Mouse (Mus musculus) c-Kit-positive CD71-positive TER-119-positive erythroid progenitor cells, embryonic 14.5 days (primary cell): Measurements from ENCODE around the gene Fads1.
"Not testable (repeated sequence)": the region's sequence is repeated elsewhere in the genome, so short reads cannot be mapped to it uniquely, and the experiment has no call there.

Experiments
- DNase-seq: peaks from one replicate; pipeline ENCODE4 v3.0.0-alpha.2; 2013; ENCODE audit warnings: low spot score

The Fads1 gene

DNA sequence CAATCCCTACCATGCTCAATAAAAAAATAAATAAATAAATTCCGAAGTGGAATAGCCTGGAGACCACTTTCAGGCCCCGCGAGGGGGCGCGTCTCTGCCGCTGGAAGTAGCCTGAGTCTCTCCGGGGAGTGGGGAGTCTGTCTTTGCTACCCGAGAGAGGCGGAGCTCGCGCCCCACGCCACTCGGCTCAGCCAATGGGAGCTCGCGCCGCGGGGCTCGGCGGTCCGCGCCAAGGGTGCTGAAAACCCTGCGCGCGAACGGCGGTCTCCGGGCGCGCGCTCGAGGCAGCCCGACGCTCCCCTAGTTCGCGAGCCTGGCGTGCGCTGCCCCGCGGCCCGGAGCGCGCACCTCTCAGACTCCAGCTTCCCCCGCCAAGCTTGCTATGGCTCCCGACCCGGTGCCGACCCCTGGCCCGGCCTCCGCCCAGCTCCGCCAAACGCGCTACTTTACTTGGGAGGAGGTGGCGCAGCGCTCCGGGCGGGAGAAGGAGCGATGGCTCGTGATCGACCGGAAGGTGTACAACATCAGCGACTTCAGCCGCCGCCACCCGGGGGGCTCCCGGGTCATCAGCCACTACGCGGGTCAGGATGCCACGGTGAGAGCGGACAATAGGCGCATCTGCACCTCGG is at the start of gene Fads1:
Fads1 (plus strand) TSS at position 219 of the 629 bp plus-strand sequence.
- DNase-seq, result peak; percentile 87

DNA sequence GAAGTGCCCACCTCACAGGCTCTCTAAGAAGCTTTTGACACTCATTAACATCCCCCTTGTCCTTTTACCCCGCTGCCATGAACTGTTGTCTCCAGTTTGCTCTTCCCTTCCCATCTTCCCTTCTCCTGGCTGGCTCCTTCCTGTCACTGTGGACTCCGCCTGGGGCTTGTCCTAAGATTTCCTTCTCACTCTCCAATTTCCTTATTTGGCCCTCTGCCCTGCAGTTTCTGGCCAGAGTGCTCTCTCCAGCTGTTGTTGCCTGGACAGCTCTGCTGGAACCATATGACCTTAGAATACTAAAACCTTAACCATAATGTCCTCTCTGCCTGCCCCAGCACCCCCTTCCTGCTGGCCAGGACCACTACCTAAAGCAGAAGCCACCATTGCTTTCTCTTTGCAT is 48.0 kb upstream of the Fads1 start:
- no peak for DNase-seq

DNA sequence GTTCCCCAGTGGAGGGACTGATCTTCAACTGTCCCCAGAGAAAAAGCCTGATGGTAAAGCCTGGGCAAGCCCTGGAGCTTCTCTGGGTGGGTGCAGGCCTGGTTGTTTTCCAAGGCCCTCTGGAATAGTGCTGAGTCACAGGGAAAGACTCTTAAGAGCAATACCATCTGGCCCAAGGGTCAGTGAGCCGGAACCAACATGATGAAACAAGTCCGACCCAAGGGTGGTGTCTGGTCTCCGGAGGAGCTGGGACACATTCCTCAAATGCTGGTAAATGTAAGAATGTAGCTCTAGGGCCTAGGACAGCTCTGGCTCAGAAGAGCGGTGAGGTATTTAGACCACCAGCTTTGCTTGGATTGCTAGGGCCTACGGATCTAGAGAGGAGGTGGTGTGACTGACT is 45.3 kb upstream of the Fads1 start:
- no peak for DNase-seq

GRCm38 (mm10) chr19:10139736-10140135 is 43.0 kb upstream of the Fads1 start:
- DNase-seq, result no peak

GRCm38 (mm10) chr19:10143667-10144066 is 39.0 kb upstream of the Fads1 start:
- no peak for DNase-seq

- no peak for DNase-seq
Measured at GRCm38 (mm10) chr19:10144464-10144863, 38.2 kb upstream of the Fads1 start.

- DNase-seq, result no peak
Measured at GRCm38 (mm10) chr19:10148555-10148954, 34.1 kb upstream of the Fads1 start.

GRCm38 (mm10) chr19:10149189-10149588 is 33.5 kb upstream of the Fads1 start:
- no peak for DNase-seq

- no peak for DNase-seq
Measured at GRCm38 (mm10) chr19:10157725-10158124, 25.0 kb upstream of the Fads1 start.

GRCm38 (mm10) chr19:10163896-10164295 is 18.8 kb upstream of the Fads1 start:
- no peak for DNase-seq

- DNase-seq, result not testable (repeated sequence)
Measured at GRCm38 (mm10) chr19:10165928-10166327, 16.8 kb upstream of the Fads1 start.

DNA sequence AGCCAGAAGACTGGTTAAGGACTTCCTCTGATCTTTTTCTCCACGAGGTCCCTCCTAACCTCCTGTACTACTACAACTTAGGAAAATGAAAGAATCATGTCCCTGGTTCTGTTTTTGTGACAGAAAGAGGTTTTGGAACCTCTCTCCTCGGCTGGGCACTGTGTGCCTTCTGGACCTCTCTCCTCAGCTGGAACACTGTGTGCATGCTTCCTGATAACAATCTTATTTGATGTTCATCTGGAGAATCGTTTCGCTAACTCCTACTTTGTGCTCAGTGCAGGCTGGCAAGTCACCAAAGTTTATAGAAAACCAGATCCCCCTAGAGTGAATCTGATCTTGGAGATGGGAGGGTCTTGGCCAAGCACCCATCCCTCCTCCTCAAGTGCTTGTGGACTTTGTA is 15.6 kb upstream of the Fads1 start:
- no peak for DNase-seq

DNA sequence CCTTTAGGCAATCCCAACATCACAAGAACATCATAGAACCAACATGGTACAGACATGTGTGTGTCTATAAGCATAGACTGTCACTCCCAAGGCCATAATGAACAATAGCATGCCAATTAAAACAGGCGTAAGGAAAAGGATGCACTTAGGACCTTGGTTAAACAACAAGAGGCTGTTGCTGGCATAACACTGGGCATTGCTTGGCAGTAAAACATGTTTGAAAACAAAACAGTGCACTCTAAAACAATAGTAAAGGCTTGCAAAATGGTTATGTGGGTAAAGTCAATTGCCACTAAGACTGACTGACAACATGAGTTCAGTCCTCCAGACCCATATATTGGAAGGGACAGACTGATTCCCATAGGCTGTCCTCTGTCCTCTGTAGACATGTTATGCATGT is 14.7 kb upstream of the Fads1 start:
- no peak for DNase-seq

DNA sequence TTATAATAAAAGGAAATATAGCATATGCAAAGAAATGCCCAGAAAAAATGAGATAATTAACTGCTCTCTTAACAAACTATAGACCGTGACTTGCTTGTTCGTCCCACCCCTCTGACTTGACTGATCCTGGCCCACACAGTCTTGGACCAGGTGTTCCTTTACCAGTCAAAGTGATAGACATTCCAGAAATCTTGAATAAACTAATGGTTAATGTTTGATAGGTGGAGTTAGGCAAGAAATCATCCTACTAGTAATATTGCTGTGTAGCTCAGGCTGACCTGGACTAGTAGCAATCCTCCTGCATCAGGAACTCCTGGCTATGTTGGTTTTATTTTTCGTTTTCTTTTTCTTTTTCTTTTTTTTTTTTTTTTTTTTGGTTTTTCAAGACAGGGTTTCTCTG is 14.2 kb upstream of the Fads1 start:
- DNase-seq, result no peak

- DNase-seq, result no peak
Measured at GRCm38 (mm10) chr19:10169179-10169578, 13.5 kb upstream of the Fads1 start.

DNA sequence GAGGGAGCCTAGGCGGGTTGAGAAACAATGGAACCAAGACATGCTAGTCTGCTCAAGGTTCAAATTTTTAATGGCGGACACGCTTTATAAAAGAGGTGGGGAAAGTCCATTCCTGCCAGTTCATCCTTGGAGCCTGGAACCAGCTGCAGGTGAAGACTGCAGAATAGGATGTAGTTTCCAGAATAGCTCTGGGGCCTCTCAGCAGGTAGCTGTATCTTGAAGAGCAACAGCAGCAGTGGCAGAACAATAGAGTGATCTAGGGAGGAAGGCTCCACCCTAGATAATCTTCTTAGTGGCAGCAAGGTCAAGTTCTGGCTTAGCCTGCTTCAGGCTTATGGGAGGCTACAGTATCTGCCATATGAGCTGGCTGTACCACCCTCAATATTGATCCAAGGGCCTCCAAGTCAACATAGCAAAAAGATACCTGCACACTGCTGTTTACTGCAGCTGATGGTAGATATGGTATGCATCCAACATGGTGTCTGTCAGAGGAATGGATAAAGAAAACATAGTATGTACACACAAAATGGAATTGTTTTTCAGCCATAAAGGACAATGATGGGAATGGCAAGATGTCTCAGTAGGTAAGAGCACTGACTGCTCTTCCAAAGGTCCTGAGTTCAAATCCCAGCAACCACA is 12.9 kb upstream of the Fads1 start:
- DNase-seq, result not testable (repeated sequence)

- no peak for DNase-seq
Measured at GRCm38 (mm10) chr19:10170466-10170865, 12.2 kb upstream of the Fads1 start.

DNA sequence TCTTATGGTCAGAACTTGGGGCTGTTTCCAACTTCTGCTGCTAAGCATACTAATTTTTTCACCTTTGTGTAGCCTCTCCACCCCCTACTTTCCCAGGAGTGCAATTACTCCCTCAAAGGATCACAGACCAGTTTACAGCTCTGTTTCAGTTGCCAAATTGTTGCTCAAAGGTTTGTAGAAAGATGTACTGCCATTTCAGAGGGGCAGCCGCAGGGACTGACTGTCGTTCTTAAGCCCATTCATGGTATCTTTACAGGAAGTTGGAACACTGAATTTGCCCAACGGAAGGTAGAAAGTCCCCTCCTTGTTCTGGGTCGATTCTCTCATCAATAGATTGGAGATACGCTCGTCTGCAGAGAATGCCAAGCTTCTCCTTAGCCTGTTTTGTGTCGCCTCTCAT is 11.3 kb upstream of the Fads1 start:
- DNase-seq, result no peak

- DNase-seq, result no peak
Measured at GRCm38 (mm10) chr19:10171846-10172245, 10.8 kb upstream of the Fads1 start.

DNA sequence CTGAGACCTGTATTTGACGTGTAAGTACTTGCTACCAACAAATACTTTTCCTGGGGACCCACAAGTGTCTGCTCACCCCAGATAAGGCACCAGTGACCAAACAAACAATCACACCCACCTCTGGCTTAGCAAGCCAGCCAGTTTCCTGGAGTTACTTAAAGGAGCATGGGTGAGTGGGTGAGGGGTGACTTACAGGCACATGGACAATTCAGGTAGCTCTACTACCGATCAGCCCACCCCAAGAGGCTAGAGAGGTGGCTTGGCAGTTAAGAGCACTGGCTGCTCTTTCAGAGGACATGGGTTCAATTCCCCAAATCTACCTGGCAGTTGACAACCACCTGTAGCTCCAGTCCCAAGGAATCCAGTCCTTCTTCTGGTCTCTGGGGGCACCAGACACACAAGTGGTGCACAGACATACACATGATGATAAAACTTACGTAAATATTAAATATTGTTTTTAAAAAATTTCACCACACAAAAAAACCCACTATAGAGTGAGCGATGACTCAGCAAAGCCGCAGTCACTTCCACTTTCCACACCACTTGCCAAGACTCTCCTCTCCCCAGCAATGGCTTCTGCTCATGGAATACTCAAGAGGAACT is 9.5 kb upstream of the Fads1 start:
- DNase-seq, result peak; percentile 80

DNA sequence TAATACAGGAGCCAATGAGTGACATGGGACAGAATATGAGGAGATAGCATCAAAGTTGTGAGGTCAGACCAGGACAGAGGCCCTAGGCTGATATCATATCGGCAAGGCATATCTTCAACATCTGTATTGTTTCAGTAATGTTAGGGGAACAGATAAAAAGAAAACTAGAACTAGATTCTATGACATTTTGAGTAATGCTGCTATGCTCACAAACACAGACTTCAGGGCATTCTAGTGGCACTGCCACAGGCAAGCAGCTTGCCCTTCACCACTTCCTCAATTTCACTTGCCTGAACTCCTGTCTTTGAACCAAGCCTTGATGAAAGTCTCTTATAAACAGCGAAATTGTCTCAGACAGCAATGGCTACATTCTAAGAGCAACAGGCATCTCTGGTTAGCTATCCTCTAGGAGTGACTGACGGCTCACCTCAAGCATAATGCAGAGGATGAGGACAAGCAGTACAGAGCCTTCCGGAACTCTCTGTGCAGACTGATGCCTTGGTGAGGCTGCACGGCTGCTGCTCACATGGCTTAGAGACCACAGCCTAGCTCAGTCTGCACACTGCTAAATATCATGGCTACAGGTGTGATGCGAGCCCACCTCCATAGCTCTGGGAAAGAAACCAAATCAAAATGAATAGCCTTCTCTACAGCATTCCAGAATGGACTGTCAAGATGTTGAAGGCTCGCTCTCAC is 8.7 kb upstream of the Fads1 start:
- DNase-seq, result no peak

DNA sequence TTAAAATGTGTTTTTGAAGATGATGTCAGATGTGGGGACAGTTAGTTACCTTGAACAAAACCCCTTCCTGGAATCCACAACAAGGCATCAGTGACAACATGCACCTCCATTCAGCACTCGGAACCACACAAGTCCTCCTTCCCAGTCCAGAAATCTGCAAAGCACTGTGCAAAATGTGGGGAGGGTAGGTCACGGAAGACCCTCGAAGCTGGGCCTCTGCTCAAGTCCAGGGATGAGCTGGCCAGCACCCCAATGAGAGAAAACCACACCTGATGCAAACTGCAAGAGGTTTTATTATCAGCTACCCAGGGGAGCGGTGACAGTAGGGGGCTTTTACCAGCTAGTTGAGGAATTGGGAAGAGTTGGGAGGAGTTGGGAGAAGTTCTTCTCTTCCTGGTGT is 7.7 kb upstream of the Fads1 start:
- DNase-seq, result no peak

DNA sequence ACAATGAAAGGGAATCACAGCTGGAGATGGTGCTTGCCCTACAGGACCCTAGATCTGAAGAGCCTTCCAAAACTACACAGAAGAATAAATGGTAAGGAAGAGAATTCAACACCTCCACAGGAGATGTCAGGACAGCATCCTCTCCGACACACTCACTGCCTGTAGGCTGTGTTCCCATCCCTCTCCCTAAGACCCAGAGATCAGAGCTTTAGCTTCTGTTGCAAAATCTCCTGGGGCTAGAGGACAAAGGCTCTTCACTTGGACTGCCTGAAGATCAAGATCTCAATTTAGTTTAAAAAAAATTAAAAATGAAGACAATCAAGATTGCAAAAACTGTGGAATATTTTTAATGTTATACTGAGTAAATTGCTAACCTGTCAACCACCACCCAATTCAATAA is 6.2 kb upstream of the Fads1 start:
- DNase-seq, result no peak
